Mouse (Mus musculus): ENCODE data around the gene Drc7. TPM values are rescaled to one million over a fixed set of nuclear protein-coding genes. Genes with fewer than 3 reads are reported as not detected.
"Not testable (repeated sequence)": the region's sequence is repeated elsewhere in the genome, so short reads cannot be mapped to it uniquely, and the experiment has no call there.

Drc7 gene
- total and polyA plus RNA-seq, 3 experiments, result 0.41 TPM; not detected in 2

GRCm38 (mm10) chr8:95020293-95020777 lies 34.6 kb upstream of the Drc7 start:
- Histone ChIP-seq H3K9ac (ENCODE audit: low read depth, low read length) (peak overlapping the region; percentile 52), H3K27ac (peak overlapping the region; percentile 73), H3K79me2 (replicated peaks; ENCODE audit: control insufficient read depth, insufficient read depth, low read length) (no peaks in the 10 kb centered on the region), H3K27me3 (ENCODE audit: control insufficient read depth, insufficient read depth, low read length) (no peaks in the 10 kb centered on the region), H3K4me1 (ENCODE audit: control insufficient read depth, insufficient read depth, low read length) (no peaks in the 10 kb centered on the region; the same call in 1 of the 2 replicates), H3K4me3 (peak overlapping the region; percentile 26), H3K36me3 (ENCODE audit: control insufficient read depth, insufficient read depth, low read length) (no peaks in the 10 kb centered on the region)
- peak; percentile 38 to 56 for DNase-seq
- TF ChIP-seq POLR2A (IDR thresholded peaks at IDR 0.05; ENCODE audit: insufficient read depth, low read depth, low read length) (peak; percentile 48; the same call in 1 of the 2 replicates), CTCF (IDR thresholded peaks at IDR 0.05) (no peak), EP300 (IDR thresholded peaks at IDR 0.05; ENCODE audit: insufficient read depth, low read depth, low read length) (no peak)
- WGBS, result 18% methylated on average over 12 of the region's 12 CpGs
- intact Hi-C loops (cut with DNase I), result no loop called here

DNA sequence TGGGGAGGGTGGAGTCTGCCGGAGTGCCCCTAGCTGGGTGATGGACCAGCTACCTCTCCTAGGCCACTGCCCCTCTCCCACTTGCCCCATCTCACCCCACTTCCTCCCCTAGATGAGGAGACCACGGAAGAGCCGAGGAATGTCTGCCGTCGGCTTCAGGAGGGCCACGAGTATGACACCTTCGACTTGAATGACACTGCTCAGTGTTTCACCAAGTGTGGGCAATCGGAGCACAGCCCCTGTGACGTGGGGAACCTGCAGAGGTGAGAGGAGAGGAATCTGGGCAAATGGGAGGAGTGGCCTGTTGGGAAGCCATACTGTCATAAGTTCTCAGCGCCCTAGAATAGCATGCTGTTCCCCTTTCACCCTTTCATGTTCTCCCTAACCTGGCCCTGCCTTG lies 34.1 kb upstream of the Drc7 start:
- H3K27ac ChIP-seq, result peak overlapping the region; percentile 73; the same call in 1 of the 2 replicates
- H3K4me1 ChIP-seq (ENCODE audit: control insufficient read depth, insufficient read depth, low read length), result no peaks in the 10 kb centered on the region; the same call in 1 of the 2 replicates
- no peaks in the 10 kb centered on the region for H3K79me2 ChIP-seq (replicated peaks; ENCODE audit: control insufficient read depth, insufficient read depth, low read length)
- TF ChIP-seq POLR2A (IDR thresholded peaks at IDR 0.05; ENCODE audit: insufficient read depth, low read depth, low read length) (no peak), CTCF (IDR thresholded peaks at IDR 0.05) (no peak), EP300 (IDR thresholded peaks at IDR 0.05; ENCODE audit: insufficient read depth, low read depth, low read length) (no peak)
- no peaks in the 10 kb centered on the region for H3K36me3 ChIP-seq (ENCODE audit: control insufficient read depth, insufficient read depth, low read length)
- no peak overlapping the region for H3K9ac ChIP-seq (ENCODE audit: low read depth, low read length)
- H3K27me3 ChIP-seq (ENCODE audit: control insufficient read depth, insufficient read depth, low read length), result no peaks in the 10 kb centered on the region
- intact Hi-C loops (cut with DNase I), result no loop called here
- 45% methylated on average over 10 of the region's 10 CpGs for WGBS
- no peak overlapping the region; the same call in 1 of the 2 replicates for H3K4me3 ChIP-seq
- no peak for DNase-seq

- intact Hi-C loops (cut with DNase I), result no loop called here
- Histone ChIP-seq H3K36me3 (ENCODE audit: control insufficient read depth, insufficient read depth, low read length) (no peaks in the 10 kb centered on the region), H3K27me3 (ENCODE audit: control insufficient read depth, insufficient read depth, low read length) (no peaks in the 10 kb centered on the region), H3K4me3 (no peak overlapping the region), H3K9ac (ENCODE audit: low read depth, low read length) (no peak overlapping the region), H3K79me2 (replicated peaks; ENCODE audit: control insufficient read depth, insufficient read depth, low read length) (no peaks in the 10 kb centered on the region), H3K4me1 (ENCODE audit: control insufficient read depth, insufficient read depth, low read length) (no peaks in the 10 kb centered on the region; the same call in 1 of the 2 replicates), H3K27ac (no peak overlapping the region)
- DNase-seq, result no peak
- 44% methylated on average over 8 of the region's 8 CpGs for WGBS
- TF ChIP-seq POLR2A (IDR thresholded peaks at IDR 0.05; ENCODE audit: insufficient read depth, low read depth, low read length) (no peak), CTCF (IDR thresholded peaks at IDR 0.05) (no peak)
Observed at GRCm38 (mm10) chr8:95023201-95023600, 31.7 kb upstream of the Drc7 start.

GRCm38 (mm10) chr8:95024387-95024786 lies 30.5 kb upstream of the Drc7 start:
- no peaks in the 10 kb centered on the region for H3K79me2 ChIP-seq (replicated peaks; ENCODE audit: control insufficient read depth, insufficient read depth, low read length)
- DNase-seq, result no peak
- H3K9ac ChIP-seq (ENCODE audit: low read depth, low read length), result no peak overlapping the region
- intact Hi-C loops (cut with DNase I), result no loop called here
- no peaks in the 10 kb centered on the region for H3K27me3 ChIP-seq (ENCODE audit: control insufficient read depth, insufficient read depth, low read length)
- WGBS, result 59% methylated on average over 4 of the region's 4 CpGs
- no peaks in the 10 kb centered on the region for H3K36me3 ChIP-seq (ENCODE audit: control insufficient read depth, insufficient read depth, low read length)
- no peak for TF ChIP-seq CTCF (IDR thresholded peaks at IDR 0.05)
- TF ChIP-seq EP300 (IDR thresholded peaks at IDR 0.05; ENCODE audit: insufficient read depth, low read depth, low read length), result no peak
- TF ChIP-seq POLR2A (IDR thresholded peaks at IDR 0.05; ENCODE audit: insufficient read depth, low read depth, low read length), result no peak
- H3K4me3 ChIP-seq, result no peak overlapping the region
- H3K4me1 ChIP-seq (ENCODE audit: control insufficient read depth, insufficient read depth, low read length), result no peaks in the 10 kb centered on the region; the same call in 1 of the 2 replicates
- no peak overlapping the region for H3K27ac ChIP-seq

- Histone ChIP-seq H3K27ac (no peak overlapping the region), H3K36me3 (ENCODE audit: control insufficient read depth, insufficient read depth, low read length) (no peaks in the 10 kb centered on the region), H3K79me2 (replicated peaks; ENCODE audit: control insufficient read depth, insufficient read depth, low read length) (no peaks in the 10 kb centered on the region), H3K27me3 (ENCODE audit: control insufficient read depth, insufficient read depth, low read length) (no peaks in the 10 kb centered on the region), H3K4me3 (no peak overlapping the region), H3K9ac (ENCODE audit: low read depth, low read length) (no peak overlapping the region), H3K4me1 (ENCODE audit: control insufficient read depth, insufficient read depth, low read length) (no peaks in the 10 kb centered on the region)
- DNase-seq, result no peak
- 76% methylated on average over 2 of the region's 2 CpGs for WGBS
- TF ChIP-seq POLR2A (IDR thresholded peaks at IDR 0.05; ENCODE audit: insufficient read depth, low read depth, low read length) (no peak), CTCF (IDR thresholded peaks at IDR 0.05) (peak; percentile 61)
- intact Hi-C loops (cut with DNase I), result loop anchor here (5.0 kb wide), 1 partner anchor 52 kb away; no protein-coding TSS in a partner anchor
Observed at GRCm38 (mm10) chr8:95025421-95025820, 29.5 kb upstream of the Drc7 start.

DNA sequence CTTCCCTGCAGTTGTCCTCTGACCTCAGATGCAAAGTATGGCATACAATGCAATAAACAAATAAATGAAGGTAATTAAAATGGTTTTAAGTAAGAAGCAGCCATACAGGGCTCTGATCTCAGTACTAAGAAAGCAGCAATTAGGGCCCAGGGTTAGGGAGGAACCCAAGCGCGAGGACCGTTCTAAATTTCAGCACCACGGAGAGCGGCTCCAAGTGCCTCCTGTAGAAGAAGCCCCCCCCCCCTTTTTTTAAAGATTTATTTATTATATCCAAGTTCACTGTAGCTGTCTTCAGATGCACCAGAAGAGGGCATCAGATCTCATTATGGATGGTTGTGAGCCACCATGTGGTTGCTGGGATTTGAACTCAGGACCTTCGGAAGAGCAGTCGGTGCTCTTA lies 26.5 kb upstream of the Drc7 start:
- not testable (repeated sequence) for H3K27ac ChIP-seq; H3K36me3 ChIP-seq (ENCODE audit: control insufficient read depth, insufficient read depth, low read length); DNase-seq; H3K79me2 ChIP-seq (replicated peaks; ENCODE audit: control insufficient read depth, insufficient read depth, low read length); H3K27me3 ChIP-seq (ENCODE audit: control insufficient read depth, insufficient read depth, low read length); H3K4me3 ChIP-seq; H3K4me1 ChIP-seq (ENCODE audit: control insufficient read depth, insufficient read depth, low read length); H3K9ac ChIP-seq (ENCODE audit: low read depth, low read length)
- intact Hi-C loops (cut with DNase I), result loop anchor here (5.0 kb wide), 1 partner anchor 49 kb away; no protein-coding TSS in a partner anchor
- 58% methylated on average over 7 of the region's 7 CpGs for WGBS

Measured in heart, adult 2 months (tissue).